Mouse (Mus musculus): Measurements from ENCODE around the gene Pmfbp1.

The Pmfbp1 gene

DNA sequence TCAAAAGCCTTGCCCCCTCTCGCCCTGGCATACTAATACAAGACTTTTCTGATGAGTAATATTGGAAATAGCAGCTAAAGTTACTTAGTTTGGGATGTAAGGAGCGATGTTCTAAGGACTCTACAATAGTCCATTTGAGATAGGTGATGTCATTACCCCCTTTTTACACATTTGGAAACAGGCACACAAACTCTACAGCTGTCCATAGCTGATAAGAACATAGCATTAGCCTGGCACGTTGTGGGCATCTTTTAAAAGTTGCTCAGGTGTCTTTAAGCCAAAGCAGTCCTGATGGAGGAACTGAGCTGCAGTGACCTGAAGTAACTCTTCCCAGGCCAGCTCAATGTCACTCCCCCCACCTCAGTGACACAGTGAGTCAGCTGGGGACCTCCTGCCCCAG, 97.5 kb downstream of the Pmfbp1 start:
- no peak for DNase-seq (ENCODE audit: low spot score in 2 of 2)

DNA sequence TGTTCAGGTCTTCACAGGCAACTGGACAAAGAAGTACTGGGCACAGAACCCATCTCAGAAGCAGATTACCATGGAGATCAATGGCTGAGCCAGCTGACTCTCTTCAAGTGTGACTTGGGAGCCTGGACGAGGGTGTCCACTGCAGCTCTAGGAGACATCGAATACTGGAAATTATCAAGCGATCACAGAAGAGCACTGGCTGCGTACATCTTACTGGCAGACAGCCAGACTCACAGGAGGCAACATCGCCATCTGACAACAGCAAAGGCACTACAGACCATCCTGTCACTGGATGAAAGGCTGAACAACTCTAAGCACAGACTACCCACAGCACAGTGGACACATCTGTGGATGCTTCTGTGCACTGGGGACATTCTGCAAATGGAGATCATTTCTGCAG, 98.3 kb downstream of the Pmfbp1 start:
- DNase-seq (ENCODE audit: low spot score in 2 of 2), result no peak

Measured in spleen, postnatal 10 days (tissue).